Mouse (Mus musculus) left cerebral cortex, adult 11 months (tissue): Measurements from ENCODE around the gene Samt1.
"Not testable (repeated sequence)": the region's sequence is repeated elsewhere in the genome, so short reads cannot be mapped to it uniquely, and the experiment has no call there.

Experiments used
- DNase-seq: peaks from one replicate; pipeline ENCODE4 v3.0.0; 2022; ENCODE audit warnings: low spot score

The Samt1 gene

DNA sequence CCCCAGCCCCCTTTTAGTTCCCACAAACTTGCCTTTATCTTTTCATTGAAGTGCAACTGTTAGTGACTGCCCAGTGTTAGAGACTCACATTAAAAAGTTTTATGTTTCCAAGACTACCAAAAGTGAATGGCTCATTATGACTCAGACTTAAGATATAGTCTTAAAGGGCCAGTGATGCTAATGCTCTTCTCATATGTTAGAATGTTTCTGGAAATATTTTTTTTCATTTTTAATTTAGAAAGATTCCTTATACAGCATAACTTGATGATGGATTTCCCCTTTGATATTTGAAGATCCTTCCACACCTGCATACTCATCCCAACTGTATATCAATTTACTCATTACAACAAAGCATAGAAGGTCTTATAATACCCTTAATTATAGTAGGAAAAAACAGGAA, at the start of gene Samt1:
TSS of gene Samt1 (minus strand) at position 101 of the 400 bp plus-strand sequence.
- not testable (repeated sequence) for DNase-seq

DNA sequence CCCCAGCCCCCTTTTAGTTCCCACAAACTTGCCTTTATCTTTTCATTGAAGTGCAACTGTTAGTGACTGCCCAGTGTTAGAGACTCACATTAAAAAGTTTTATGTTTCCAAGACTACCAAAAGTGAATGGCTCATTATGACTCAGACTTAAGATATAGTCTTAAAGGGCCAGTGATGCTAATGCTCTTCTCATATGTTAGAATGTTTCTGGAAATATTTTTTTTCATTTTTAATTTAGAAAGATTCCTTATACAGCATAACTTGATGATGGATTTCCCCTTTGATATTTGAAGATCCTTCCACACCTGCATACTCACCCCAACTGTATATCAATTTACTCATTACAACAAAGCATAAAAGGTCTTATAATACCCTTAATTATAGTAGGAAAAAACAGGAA, 42.5 kb upstream of the Samt1 start, which contains the start of gene Gm10057:
TSS of gene Gm10057 (minus strand) at position 101 of the 400 bp plus-strand sequence.
- not testable (repeated sequence) for DNase-seq

DNA sequence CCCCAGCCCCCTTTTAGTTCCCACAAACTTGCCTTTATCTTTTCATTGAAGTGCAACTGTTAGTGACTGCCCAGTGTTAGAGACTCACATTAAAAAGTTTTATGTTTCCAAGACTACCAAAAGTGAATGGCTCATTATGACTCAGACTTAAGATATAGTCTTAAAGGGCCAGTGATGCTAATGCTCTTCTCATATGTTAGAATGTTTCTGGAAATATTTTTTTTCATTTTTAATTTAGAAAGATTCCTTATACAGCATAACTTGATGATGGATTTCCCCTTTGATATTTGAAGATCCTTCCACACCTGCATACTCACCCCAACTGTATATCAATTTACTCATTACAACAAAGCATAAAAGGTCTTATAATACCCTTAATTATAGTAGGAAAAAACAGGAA, 21.3 kb upstream of the Samt1 start, which contains the start of gene 4921511M17Rik:
TSS of gene 4921511M17Rik (minus strand) at position 101 of the 400 bp plus-strand sequence.
- not testable (repeated sequence) for DNase-seq

DNA sequence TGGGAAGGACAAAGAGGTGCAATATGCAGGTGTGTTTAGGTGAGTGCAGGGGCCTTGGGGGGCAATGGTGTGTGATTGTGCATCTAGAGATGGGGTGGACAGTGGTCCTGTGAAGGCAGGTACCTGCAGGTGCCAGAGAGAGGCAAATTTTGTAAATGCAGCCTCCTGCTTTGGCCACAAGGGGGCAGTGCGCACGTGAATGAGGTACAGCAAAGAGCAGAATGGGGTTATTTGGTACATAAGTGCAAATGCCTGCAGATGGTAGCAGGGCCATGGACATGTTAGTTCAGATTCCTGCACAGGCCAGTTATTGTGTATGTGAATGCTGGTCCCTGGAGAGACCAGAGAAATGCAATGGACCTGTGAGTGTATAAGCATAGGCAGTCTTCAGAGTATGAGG, 35.5 kb downstream of the Samt1 start:
- not testable (repeated sequence) for DNase-seq

DNA sequence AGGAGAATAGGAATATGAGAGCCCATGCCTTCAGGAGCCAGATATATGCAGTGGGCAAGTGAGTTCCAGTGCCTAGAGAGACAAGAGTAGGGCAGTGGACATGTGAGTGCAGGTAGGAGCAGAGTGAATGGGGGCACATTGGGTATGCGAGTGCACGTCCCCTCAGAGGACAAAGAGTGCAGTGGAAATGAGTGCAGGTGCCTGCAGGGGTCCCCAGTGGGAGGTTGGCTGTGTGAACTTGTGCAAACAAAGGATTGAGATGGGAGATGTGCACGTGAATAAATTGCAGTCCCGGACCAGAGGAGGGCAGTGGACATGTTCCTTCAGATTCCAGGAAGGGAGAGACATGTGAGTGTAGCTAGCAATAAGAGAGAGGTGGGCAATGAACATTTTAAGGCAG, 36.0 kb downstream of the Samt1 start:
- not testable (repeated sequence) for DNase-seq

DNA sequence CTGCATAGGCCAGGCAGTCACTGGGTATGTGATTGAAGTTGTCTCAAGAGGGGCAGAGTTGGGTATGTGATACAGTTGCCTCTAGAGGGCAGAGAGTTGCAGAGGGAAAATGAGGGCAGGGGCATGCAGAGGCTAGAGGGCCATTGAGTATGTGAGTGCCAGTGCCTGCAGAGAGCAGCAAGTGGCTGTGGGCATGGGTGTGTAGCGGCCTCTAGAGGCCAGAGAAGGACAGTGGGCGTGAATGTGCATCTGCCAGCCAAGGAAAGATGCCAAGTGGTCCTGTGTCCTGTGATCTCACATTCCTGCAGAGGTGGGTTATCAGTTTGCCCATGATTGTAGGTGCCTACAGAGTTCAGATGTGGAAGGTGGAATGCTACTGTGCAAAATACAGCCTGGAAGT, 38.0 kb downstream of the Samt1 start:
- no peak for DNase-seq

DNA sequence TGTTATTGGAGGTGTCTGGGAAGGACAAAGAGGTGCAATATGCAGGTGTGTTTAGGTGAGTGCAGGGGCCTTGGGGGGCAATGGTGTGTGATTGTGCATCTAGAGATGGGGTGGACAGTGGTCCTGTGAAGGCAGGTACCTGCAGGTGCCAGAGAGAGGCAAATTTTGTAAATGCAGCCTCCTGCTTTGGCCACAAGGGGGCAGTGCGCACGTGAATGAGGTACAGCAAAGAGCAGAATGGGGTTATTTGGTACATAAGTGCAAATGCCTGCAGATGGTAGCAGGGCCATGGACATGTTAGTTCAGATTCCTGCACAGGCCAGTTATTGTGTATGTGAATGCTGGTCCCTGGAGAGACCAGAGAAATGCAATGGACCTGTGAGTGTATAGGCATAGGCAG, 59.6 kb downstream of the Samt1 start:
- not testable (repeated sequence) for DNase-seq
